Mouse (Mus musculus) lung, adult 2 months (tissue): ENCODE measurements around the gene Arhgap15.

ENCODE experiments used
- CTCF ChIP-seq: fragments of 200-500 bp; IDR thresholded peaks from 2 replicates; pipeline ENCODE4 v1.5.1; 2011; ENCODE audit warnings: mild to moderate bottlenecking, low read length, control low read depth; ENCODE audit not compliant: insufficient read depth
- POLR2A ChIP-seq: fragments of 200-500 bp; IDR thresholded peaks from 2 replicates; pipeline ENCODE4 v1.6.1; 2011; ENCODE audit warnings: low read depth, mild to moderate bottlenecking, control low read depth, low read length, borderline replicate concordance; ENCODE audit errors: extremely low read depth

- TF ChIP-seq CTCF (no peak), POLR2A (no peak)
These were observed 606.2 kb downstream of the Arhgap15 start for GRCm38 (mm10) chr2:44354786-44355185.
